Mouse (Mus musculus): Measurements from ENCODE around the gene Agbl4. TPM values are rescaled to one million over a fixed set of nuclear protein-coding genes. Genes with fewer than 3 reads are reported as not detected.
A peak's percentile ranks its signal among the peaks of the same experiment; 100 is the strongest.

The Agbl4 gene
- polyA plus RNA-seq, 1 experiment from 2014 or later, result 0.97 TPM

GRCm38 (mm10) chr4:111594655-111595295 lies 1197.3 kb downstream of the Agbl4 start:
- H3K36me3 ChIP-seq (ENCODE audit: control insufficient read depth, insufficient read depth, low read length), result no peaks in the 10 kb centered on the region
- H3K27ac ChIP-seq (ENCODE audit: low read length), result no peak overlapping the region
- no peak overlapping the region for H3K4me3 ChIP-seq (ENCODE audit: low read length)
- WGBS, result 83% methylated on average over 3 of the region's 3 CpGs
- H3K9ac ChIP-seq (ENCODE audit: low read length), result no peak overlapping the region
- no peaks in the 10 kb centered on the region for H3K9me3 ChIP-seq (ENCODE audit: control insufficient read depth, low read length)
- no peaks in the 10 kb centered on the region for H3K4me1 ChIP-seq (replicated peaks; ENCODE audit: control insufficient read depth, insufficient read depth, low read length)
- no peak for ATAC-seq (ENCODE audit: low read depth)
- H3K4me2 ChIP-seq (ENCODE audit: low read depth, low read length), result no peak overlapping the region
- H3K27me3 ChIP-seq (ENCODE audit: control insufficient read depth, insufficient read depth, low read depth, low read length), result no peaks in the 10 kb centered on the region

GRCm38 (mm10) chr4:111597249-111597661 lies 1199.8 kb downstream of the Agbl4 start:
- peak; percentile 69 for ATAC-seq (ENCODE audit: low read depth)
- no peak overlapping the region for H3K27ac ChIP-seq (ENCODE audit: low read length)
- no peak overlapping the region for H3K9ac ChIP-seq (ENCODE audit: low read length)
- H3K27me3 ChIP-seq (ENCODE audit: control insufficient read depth, insufficient read depth, low read depth, low read length), result no peaks in the 10 kb centered on the region
- H3K4me2 ChIP-seq (ENCODE audit: low read depth, low read length), result no peak overlapping the region
- no peaks in the 10 kb centered on the region for H3K36me3 ChIP-seq (ENCODE audit: control insufficient read depth, insufficient read depth, low read length)
- 80% methylated on average over 2 of the region's 2 CpGs for WGBS
- H3K4me1 ChIP-seq (replicated peaks; ENCODE audit: control insufficient read depth, insufficient read depth, low read length), result no peaks in the 10 kb centered on the region
- H3K9me3 ChIP-seq (ENCODE audit: control insufficient read depth, low read length), result no peaks in the 10 kb centered on the region
- H3K4me3 ChIP-seq (ENCODE audit: low read length), result no peak overlapping the region

- peak; percentile 51 for ATAC-seq (ENCODE audit: low read depth)
- no peak overlapping the region for H3K9ac ChIP-seq (ENCODE audit: low read length)
- H3K4me1 ChIP-seq (replicated peaks; ENCODE audit: control insufficient read depth, insufficient read depth, low read length), result no peaks in the 10 kb centered on the region
- no peak overlapping the region for H3K27ac ChIP-seq (ENCODE audit: low read length)
- H3K4me3 ChIP-seq (ENCODE audit: low read length), result no peak overlapping the region
- H3K9me3 ChIP-seq (ENCODE audit: control insufficient read depth, low read length), result no peaks in the 10 kb centered on the region
- no peaks in the 10 kb centered on the region for H3K36me3 ChIP-seq (ENCODE audit: control insufficient read depth, insufficient read depth, low read length)
- no peak overlapping the region for H3K4me2 ChIP-seq (ENCODE audit: low read depth, low read length)
- WGBS, result 50% methylated on average over 1 of the region's 1 CpGs
- H3K27me3 ChIP-seq (ENCODE audit: control insufficient read depth, insufficient read depth, low read depth, low read length), result no peaks in the 10 kb centered on the region
These were observed 1200.5 kb downstream of the Agbl4 start for GRCm38 (mm10) chr4:111597986-111598385.

- no peak overlapping the region for H3K27ac ChIP-seq (ENCODE audit: low read length)
- no peak overlapping the region for H3K4me2 ChIP-seq (ENCODE audit: low read depth, low read length)
- WGBS, result 74% methylated on average over 2 of the region's 2 CpGs
- no peak overlapping the region for H3K4me3 ChIP-seq (ENCODE audit: low read length)
- no peaks in the 10 kb centered on the region for H3K27me3 ChIP-seq (ENCODE audit: control insufficient read depth, insufficient read depth, low read depth, low read length)
- no peaks in the 10 kb centered on the region for H3K9me3 ChIP-seq (ENCODE audit: control insufficient read depth, low read length)
- no peak overlapping the region for H3K9ac ChIP-seq (ENCODE audit: low read length)
- no peaks in the 10 kb centered on the region for H3K36me3 ChIP-seq (ENCODE audit: control insufficient read depth, insufficient read depth, low read length)
- ATAC-seq (ENCODE audit: low read depth), result no peak
- no peaks in the 10 kb centered on the region for H3K4me1 ChIP-seq (replicated peaks; ENCODE audit: control insufficient read depth, insufficient read depth, low read length)
These were observed 1205.7 kb downstream of the Agbl4 start for GRCm38 (mm10) chr4:111603194-111603593.

- Histone ChIP-seq H3K4me1 (replicated peaks; ENCODE audit: control insufficient read depth, insufficient read depth, low read length) (no peaks in the 10 kb centered on the region), H3K27ac (ENCODE audit: low read length) (no peak overlapping the region), H3K36me3 (ENCODE audit: control insufficient read depth, insufficient read depth, low read length) (no peaks in the 10 kb centered on the region), H3K27me3 (ENCODE audit: control insufficient read depth, insufficient read depth, low read depth, low read length) (no peaks in the 10 kb centered on the region), H3K9ac (ENCODE audit: low read length) (no peak overlapping the region), H3K4me3 (ENCODE audit: low read length) (no peak overlapping the region), H3K9me3 (ENCODE audit: control insufficient read depth, low read length) (no peaks in the 10 kb centered on the region), H3K4me2 (ENCODE audit: low read depth, low read length) (no peak overlapping the region)
- 76% methylated on average over 8 of the region's 8 CpGs for WGBS
- no peak for ATAC-seq (ENCODE audit: low read depth)
These were observed 1210.5 kb downstream of the Agbl4 start for GRCm38 (mm10) chr4:111607826-111608500.

GRCm38 (mm10) chr4:111621865-111622264 lies 1224.4 kb downstream of the Agbl4 start:
- Histone ChIP-seq H3K4me1 (replicated peaks; ENCODE audit: control insufficient read depth, insufficient read depth, low read length) (peaks cover 4% of the 10 kb centered on the region; the same call in 1 of the 2 replicates), H3K27ac (ENCODE audit: low read length) (no peak overlapping the region), H3K9me3 (ENCODE audit: control insufficient read depth, low read length) (no peaks in the 10 kb centered on the region), H3K27me3 (ENCODE audit: control insufficient read depth, insufficient read depth, low read depth, low read length) (no peaks in the 10 kb centered on the region), H3K36me3 (ENCODE audit: control insufficient read depth, insufficient read depth, low read length) (no peaks in the 10 kb centered on the region), H3K9ac (ENCODE audit: low read length) (no peak overlapping the region), H3K4me2 (ENCODE audit: low read depth, low read length) (no peak overlapping the region), H3K4me3 (ENCODE audit: low read length) (no peak overlapping the region)
- WGBS, result 31% methylated on average over 2 of the region's 2 CpGs
- ATAC-seq (ENCODE audit: low read depth), result no peak

- H3K4me1 ChIP-seq (replicated peaks; ENCODE audit: control insufficient read depth, insufficient read depth, low read length), result peaks cover 4% of the 10 kb centered on the region; the same call in 1 of the 2 replicates
- no peak overlapping the region for H3K9ac ChIP-seq (ENCODE audit: low read length)
- WGBS, result 27% methylated on average over 5 of the region's 5 CpGs
- H3K4me3 ChIP-seq (ENCODE audit: low read length), result no peak overlapping the region
- H3K27me3 ChIP-seq (ENCODE audit: control insufficient read depth, insufficient read depth, low read depth, low read length), result no peaks in the 10 kb centered on the region
- H3K27ac ChIP-seq (ENCODE audit: low read length), result no peak overlapping the region
- ATAC-seq (ENCODE audit: low read depth), result peak; percentile 75
- H3K36me3 ChIP-seq (ENCODE audit: control insufficient read depth, insufficient read depth, low read length), result no peaks in the 10 kb centered on the region
- no peaks in the 10 kb centered on the region for H3K9me3 ChIP-seq (ENCODE audit: control insufficient read depth, low read length)
- H3K4me2 ChIP-seq (ENCODE audit: low read depth, low read length), result no peak overlapping the region
These were observed 1227.5 kb downstream of the Agbl4 start for GRCm38 (mm10) chr4:111624914-111625313.

- Histone ChIP-seq H3K9ac (ENCODE audit: low read length) (no peak overlapping the region), H3K27ac (ENCODE audit: low read length) (no peak overlapping the region), H3K27me3 (ENCODE audit: control insufficient read depth, insufficient read depth, low read depth, low read length) (no peaks in the 10 kb centered on the region), H3K36me3 (ENCODE audit: control insufficient read depth, insufficient read depth, low read length) (no peaks in the 10 kb centered on the region), H3K4me2 (ENCODE audit: low read depth, low read length) (no peak overlapping the region), H3K9me3 (ENCODE audit: control insufficient read depth, low read length) (no peaks in the 10 kb centered on the region), H3K4me3 (ENCODE audit: low read length) (no peak overlapping the region), H3K4me1 (replicated peaks; ENCODE audit: control insufficient read depth, insufficient read depth, low read length) (peaks cover 4% of the 10 kb centered on the region; the same call in 1 of the 2 replicates)
- WGBS, result 34% methylated on average over 8 of the region's 8 CpGs
- no peak for ATAC-seq (ENCODE audit: low read depth)
These were observed 1228.8 kb downstream of the Agbl4 start for GRCm38 (mm10) chr4:111626118-111626830.

- no peak for ATAC-seq (ENCODE audit: low read depth)
- no peak overlapping the region for H3K4me3 ChIP-seq (ENCODE audit: low read length)
- H3K27ac ChIP-seq (ENCODE audit: low read length), result no peak overlapping the region
- no peak overlapping the region for H3K9ac ChIP-seq (ENCODE audit: low read length)
- 77% methylated on average over 1 of the region's 1 CpGs for WGBS
- no peaks in the 10 kb centered on the region for H3K9me3 ChIP-seq (ENCODE audit: control insufficient read depth, low read length)
- no peaks in the 10 kb centered on the region for H3K27me3 ChIP-seq (ENCODE audit: control insufficient read depth, insufficient read depth, low read depth, low read length)
- no peaks in the 10 kb centered on the region for H3K4me1 ChIP-seq (replicated peaks; ENCODE audit: control insufficient read depth, insufficient read depth, low read length)
- no peak overlapping the region for H3K4me2 ChIP-seq (ENCODE audit: low read depth, low read length)
- H3K36me3 ChIP-seq (ENCODE audit: control insufficient read depth, insufficient read depth, low read length), result no peaks in the 10 kb centered on the region
These were observed 1235.2 kb downstream of the Agbl4 start for GRCm38 (mm10) chr4:111632615-111633014.

Data from lung, embryonic 16.5 days (tissue).